In the genomic region with DNA sequence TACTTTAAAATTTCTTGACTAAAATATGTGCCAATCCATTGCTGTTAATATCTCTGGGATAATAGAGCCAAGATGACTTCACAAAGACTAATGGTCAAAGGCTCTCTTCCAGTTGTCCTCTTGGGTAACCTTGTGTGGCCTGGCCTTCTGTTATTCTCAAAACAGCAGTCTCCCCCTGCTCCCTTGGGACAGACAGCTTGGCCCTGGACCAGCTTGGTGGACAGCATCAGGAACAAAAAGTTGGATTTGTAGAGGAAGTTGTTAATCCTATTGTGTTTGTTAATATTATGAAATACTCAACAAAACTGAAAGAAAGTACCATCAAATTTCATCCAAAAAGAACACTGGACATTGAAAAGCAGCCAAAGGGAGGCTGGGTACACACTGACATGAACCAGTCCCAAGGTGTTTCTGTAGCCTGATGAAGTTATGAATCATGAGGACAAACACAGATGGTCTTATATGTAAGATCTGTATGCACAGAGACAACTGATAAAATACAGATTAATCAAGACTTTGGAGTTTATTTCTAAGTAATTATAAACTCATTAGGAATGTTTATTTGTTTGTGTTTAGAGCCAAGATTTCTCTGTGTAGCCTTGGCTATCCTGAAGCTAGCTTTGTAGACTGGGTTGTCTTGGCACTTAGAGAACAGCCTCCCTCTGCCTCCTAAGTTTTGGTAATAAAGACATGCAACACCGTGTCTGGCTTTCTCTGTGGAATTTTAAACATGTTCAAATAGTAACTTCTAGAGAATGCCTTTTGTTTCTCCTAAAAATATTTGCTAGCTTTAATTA, we compare ENCODE assay signal across 10 mouse cellular contexts.
DNase-seq lines count a peak whose midpoint lies in the region; ATAC-seq and TF ChIP-seq lines count a peak whose summit lies in the region.
"Had no signal": no experiment of that assay in that cellular context is flagged by ENCODE, and none has a peak within 500 bp of the region (broad histone marks: within the 10 kb centered on the region; RNA-seq: fewer than 3 reads in every experiment).

No protein-coding gene starts in this region.

- H3K4me2 ChIP-seq in kidney, embryonic 16.5 days (replicated peaks; ENCODE audit: low read depth, low read length) = no peak overlapping the region
- H3K4me2 ChIP-seq in intestine, postnatal 0 days (replicated peaks; ENCODE audit: low read depth) = no peak overlapping the region
- H3K4me2 ChIP-seq: limb, embryonic 15.5 days had no signal

- ATAC-seq in kidney, embryonic 16.5 days (ENCODE audit: low FRiP score, low TSS enrichment) = no peak
- no peak for ATAC-seq in intestine, postnatal 0 days

- no peaks in the 10 kb centered on the region for H3K4me1 ChIP-seq in kidney, adult 2 months (ENCODE audit: control insufficient read depth, insufficient read depth, low read length)
- H3K4me1 ChIP-seq in kidney, embryonic 16.5 days (ENCODE audit: insufficient read depth, low read length) = no peaks in the 10 kb centered on the region
- H3K4me1 ChIP-seq in intestine, postnatal 0 days (replicated peaks; ENCODE audit: control insufficient read depth, insufficient read depth, low read length) = no peaks in the 10 kb centered on the region
- H3K4me1 ChIP-seq: limb, embryonic 15.5 days had no signal

- 52% methylated on average over 1 of the region's 1 CpGs for WGBS in kidney, adult 2 months
- 78% methylated on average over 1 of the region's 1 CpGs for WGBS in kidney, embryonic 16.5 days
- WGBS in intestine, postnatal 0 days = 44% methylated on average over 1 of the region's 1 CpGs

- H3K36me3 ChIP-seq in kidney, adult 2 months (ENCODE audit: control insufficient read depth, insufficient read depth, low read length) = no peaks in the 10 kb centered on the region
- H3K36me3 ChIP-seq in kidney, embryonic 16.5 days (ENCODE audit: insufficient read depth, low read length) = no peaks in the 10 kb centered on the region
- H3K36me3 ChIP-seq in intestine, postnatal 0 days (ENCODE audit: control insufficient read depth, insufficient read depth) = no peaks in the 10 kb centered on the region
- H3K36me3 ChIP-seq: limb, embryonic 15.5 days had no signal

- no peak overlapping the region for H3K27ac ChIP-seq in kidney, adult 2 months (ENCODE audit: insufficient read depth, low read depth, low read length)
- H3K27ac ChIP-seq in kidney, embryonic 16.5 days (ENCODE audit: low read length) = no peak overlapping the region
- H3K27ac ChIP-seq in intestine, postnatal 0 days (ENCODE audit: low read depth, low read length) = no peak overlapping the region
- H3K27ac ChIP-seq: limb, embryonic 15.5 days had no signal

- H3K4me3 ChIP-seq in kidney, adult 2 months (ENCODE audit: insufficient read depth, low read depth, low read length) = no peak overlapping the region
- H3K4me3 ChIP-seq in kidney, embryonic 16.5 days (ENCODE audit: low read length) = no peak overlapping the region
- no peak overlapping the region for H3K4me3 ChIP-seq in intestine, postnatal 0 days (ENCODE audit: low read depth, low read length)
- H3K4me3 ChIP-seq: limb, embryonic 15.5 days had no signal

- peak; percentile 86 for DNase-seq in kidney, adult 2 months
- peak; percentile 89 for DNase-seq in gastrocnemius, postnatal 25 days
- DNase-seq in kidney, postnatal 36 days = peak; percentile 74 to 79
- peak; percentile 53 for DNase-seq in ovary, postnatal 36 days (ENCODE audit: low spot score)
- no peak for DNase-seq in embryo, embryonic 10.5 days (ENCODE audit: low spot score)
- no peak for DNase-seq in neural tube, embryonic 10.5 days (ENCODE audit: extremely low spot score, low spot score)
- DNase-seq: thymus, postnatal 14 days had no signal

- H3K9ac ChIP-seq in kidney, embryonic 16.5 days (replicated peaks; ENCODE audit: low read length) = no peak overlapping the region
- no peak overlapping the region for H3K9ac ChIP-seq in intestine, postnatal 0 days (ENCODE audit: low read depth, low read length)
- H3K9ac ChIP-seq: limb, embryonic 15.5 days had no signal

- TF ChIP-seq POLR2A in kidney, adult 2 months (IDR thresholded peaks at IDR 0.05; ENCODE audit: low read depth, low read length) = no peak

- H3K27me3 ChIP-seq in kidney, adult 2 months (replicated peaks; ENCODE audit: control insufficient read depth, insufficient read depth, low read length) = no peaks in the 10 kb centered on the region
- no peaks in the 10 kb centered on the region for H3K27me3 ChIP-seq in kidney, embryonic 16.5 days (ENCODE audit: insufficient read depth, low read length)
- no peaks in the 10 kb centered on the region for H3K27me3 ChIP-seq in intestine, postnatal 0 days (replicated peaks; ENCODE audit: control insufficient read depth, insufficient read depth, low read length)
- H3K27me3 ChIP-seq: limb, embryonic 15.5 days had no signal

- no peak for TF ChIP-seq CTCF in kidney, adult 2 months (conservative IDR thresholded peaks at IDR 0.05; ENCODE audit: insufficient read depth, insufficient read length, low read depth, low read length)
- TF ChIP-seq CTCF in intestine, postnatal 0 days (IDR thresholded peaks at IDR 0.05; ENCODE audit: low read depth) = no peak

- no peaks in the 10 kb centered on the region for H3K9me3 ChIP-seq in kidney, embryonic 16.5 days (ENCODE audit: low read length)
- no peaks in the 10 kb centered on the region for H3K9me3 ChIP-seq in intestine, postnatal 0 days (ENCODE audit: control insufficient read depth)
- H3K9me3 ChIP-seq: limb, embryonic 15.5 days had no signal

Comparison
In these comparisons a context has a peak if more than half of its experiments do, and no peak if none do; other contexts are left out.
1. DNase-seq: peak in kidney, adult 2 months (single experiment), gastrocnemius, postnatal 25 days (single experiment), kidney, postnatal 36 days (2 of 2) and ovary, postnatal 36 days (single experiment); none in embryo, embryonic 10.5 days (single experiment) and neural tube, embryonic 10.5 days (single experiment).